Mouse (Mus musculus): ENCODE measurements around the gene Boll.
A peak's percentile ranks its signal among the peaks of the same experiment; 100 is the strongest.

Boll gene

GRCm38 (mm10) chr1:55239237-55239636, 124.0 kb downstream of the Boll start:
- no peak for DNase-seq (ENCODE audit: extremely low read depth, low read depth, low spot score)

GRCm38 (mm10) chr1:55238496-55238895, 124.8 kb downstream of the Boll start:
- DNase-seq (ENCODE audit: extremely low read depth, low read depth, low spot score) = no peak

DNA sequence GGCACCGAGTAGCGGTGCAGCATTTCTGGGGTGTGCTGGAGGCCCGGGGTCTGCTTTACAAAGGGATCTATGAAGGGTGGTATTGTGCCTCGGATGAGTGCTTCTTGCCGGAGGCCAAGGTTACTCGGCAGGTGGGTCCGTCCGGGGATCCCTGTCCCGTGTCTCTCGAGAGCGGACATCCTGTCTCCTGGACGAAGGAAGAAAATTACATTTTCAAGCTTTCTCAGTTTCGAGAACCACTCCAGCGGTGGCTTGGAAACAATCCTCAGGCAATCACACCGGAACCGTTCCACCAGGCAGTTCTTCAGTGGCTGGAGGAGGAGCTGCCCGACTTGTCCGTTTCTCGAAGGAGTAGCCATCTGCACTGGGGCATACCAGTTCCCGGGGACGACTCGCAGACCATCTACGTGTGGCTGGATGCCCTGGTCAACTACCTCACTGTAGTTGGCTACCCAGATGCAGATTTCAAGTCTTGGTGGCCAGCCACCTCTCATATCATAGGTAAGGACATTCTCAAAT, 125.6 kb downstream of the Boll start:
- DNase-seq (ENCODE audit: extremely low read depth, low read depth, low spot score) = no peak

GRCm38 (mm10) chr1:55236890-55237642, 126.2 kb downstream of the Boll start, which contains the start of gene Mars2:
Mars2 (plus strand) TSS chr1:55237177.
- DNase-seq (ENCODE audit: extremely low read depth, low read depth, low spot score) = peak; percentile 30

GRCm38 (mm10) chr1:55236487-55236886, 126.8 kb downstream of the Boll start:
- no peak for DNase-seq (ENCODE audit: extremely low read depth, low read depth, low spot score)

DNA sequence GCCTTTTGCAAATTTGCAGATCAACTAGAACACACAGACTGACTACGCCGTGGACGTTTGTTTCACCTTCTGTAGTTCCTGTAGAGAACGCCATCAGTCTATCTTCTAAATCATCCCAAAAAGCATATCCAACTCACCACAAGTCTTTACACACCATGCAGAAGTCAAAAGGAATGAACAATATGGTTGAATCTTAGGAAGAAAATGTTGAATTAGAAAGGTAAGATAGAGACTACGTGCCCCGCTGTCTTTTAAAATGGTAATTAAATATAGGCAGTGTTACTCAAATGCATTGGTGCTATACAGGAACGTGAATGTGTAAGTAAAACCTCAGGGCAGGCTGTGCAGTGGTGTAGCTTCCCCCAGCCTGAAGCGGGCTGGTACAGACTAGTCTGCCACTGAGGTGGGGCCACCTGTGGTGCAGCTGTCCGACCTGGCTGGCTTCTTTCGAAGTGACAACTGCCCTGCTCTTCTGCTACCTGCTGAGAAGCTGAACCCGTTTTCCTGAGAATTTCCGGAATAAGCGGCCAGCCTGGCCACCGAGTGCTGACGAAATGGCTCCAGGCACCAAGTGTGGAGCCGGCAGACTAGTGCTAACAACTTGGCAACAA, 128.3 kb downstream of the Boll start:
- no peak for DNase-seq (ENCODE audit: extremely low read depth, low read depth, low spot score)

GRCm38 (mm10) chr1:55228256-55228884, 134.9 kb downstream of the Boll start:
- no peak for DNase-seq (ENCODE audit: extremely low read depth, low read depth, low spot score)

DNA sequence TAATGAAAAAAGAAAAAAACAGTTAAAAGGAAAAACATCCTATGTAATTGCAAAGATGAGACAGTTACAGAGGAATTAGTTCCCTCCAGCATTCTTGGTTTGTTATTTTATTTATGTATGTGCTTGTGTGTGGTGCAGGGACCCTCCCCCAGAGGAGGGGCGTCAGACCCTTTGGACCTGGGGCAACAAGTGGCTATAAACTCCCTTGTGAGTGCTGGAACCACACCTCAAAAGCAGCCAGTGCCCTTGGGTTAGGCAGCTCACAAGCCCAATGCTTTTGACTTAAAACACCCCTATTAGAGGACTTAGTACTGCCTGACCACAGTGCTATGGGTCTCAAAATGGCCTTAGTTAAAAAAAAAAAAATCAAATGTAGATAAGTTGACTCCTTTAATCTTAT, 135.9 kb downstream of the Boll start:
- no peak for DNase-seq (ENCODE audit: extremely low read depth, low read depth, low spot score)

DNA sequence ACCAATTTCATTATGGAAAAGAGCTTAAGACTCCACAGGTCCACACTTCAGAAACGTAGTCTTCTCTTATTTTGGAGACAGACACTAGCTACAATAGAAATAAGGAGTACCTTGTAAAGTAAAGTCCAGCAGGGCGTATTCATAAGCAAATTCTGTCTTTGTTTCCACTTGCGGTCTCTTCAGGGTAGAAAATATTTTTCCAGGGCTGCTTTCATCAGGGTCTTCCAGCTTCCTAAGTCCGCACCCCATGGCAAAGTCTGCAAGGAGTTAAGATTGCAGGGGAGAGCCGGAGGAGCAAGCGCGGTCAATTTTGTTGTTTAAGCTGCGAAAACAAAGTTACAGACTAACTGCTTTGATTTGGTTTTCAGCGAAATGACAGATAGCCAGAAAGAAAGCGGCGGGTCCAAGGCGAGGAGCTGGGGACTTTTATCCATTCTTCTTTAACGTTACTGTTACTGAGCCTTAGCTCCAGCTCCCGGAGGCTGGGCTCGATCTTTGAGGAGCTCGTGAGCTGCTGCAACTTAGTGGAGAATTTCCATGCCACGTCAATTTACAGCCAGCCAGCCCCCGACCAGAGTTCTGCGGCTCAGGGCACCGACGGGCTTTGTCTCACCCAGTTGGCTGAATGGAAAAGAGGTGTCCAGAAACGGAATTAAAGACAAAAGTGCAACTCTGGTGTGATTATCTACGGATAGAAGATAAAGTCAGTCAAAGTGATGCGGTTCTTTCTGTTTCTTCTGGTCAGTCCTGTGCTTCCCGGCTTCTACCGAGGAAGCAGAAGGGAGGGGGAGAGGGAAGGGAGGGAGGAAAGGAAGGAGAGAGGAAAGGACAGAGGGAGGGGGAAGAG, 137.0 kb downstream of the Boll start, which contains the start of gene Rftn2:
Rftn2 (minus strand) TSS at position 772 of the 847 bp plus-strand sequence.
- no peak for DNase-seq (ENCODE audit: extremely low read depth, low read depth, low spot score)

DNA sequence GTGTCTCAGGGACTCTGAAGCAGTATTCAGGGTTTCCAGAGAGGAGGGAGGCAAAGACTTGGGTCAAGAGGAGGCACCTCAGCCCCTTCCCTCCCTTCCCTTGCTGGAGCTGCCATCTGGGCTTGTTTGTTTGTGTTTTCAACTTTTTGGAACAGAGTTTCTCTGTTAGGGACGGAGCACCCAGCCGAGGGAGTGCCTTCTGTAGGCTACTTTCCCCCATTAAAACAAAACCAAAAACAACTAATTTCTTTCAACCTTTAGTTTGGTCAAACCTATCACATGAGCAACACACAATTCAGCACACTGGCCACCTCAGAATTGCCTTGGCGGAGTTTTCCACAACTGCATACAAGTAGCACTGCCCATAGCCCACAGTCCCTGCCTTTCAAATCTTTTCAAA, 137.9 kb downstream of the Boll start:
- DNase-seq (ENCODE audit: extremely low read depth, low read depth, low spot score) = no peak

GRCm38 (mm10) chr1:55224111-55224510, 139.2 kb downstream of the Boll start:
- no peak for DNase-seq (ENCODE audit: extremely low read depth, low read depth, low spot score)

DNA sequence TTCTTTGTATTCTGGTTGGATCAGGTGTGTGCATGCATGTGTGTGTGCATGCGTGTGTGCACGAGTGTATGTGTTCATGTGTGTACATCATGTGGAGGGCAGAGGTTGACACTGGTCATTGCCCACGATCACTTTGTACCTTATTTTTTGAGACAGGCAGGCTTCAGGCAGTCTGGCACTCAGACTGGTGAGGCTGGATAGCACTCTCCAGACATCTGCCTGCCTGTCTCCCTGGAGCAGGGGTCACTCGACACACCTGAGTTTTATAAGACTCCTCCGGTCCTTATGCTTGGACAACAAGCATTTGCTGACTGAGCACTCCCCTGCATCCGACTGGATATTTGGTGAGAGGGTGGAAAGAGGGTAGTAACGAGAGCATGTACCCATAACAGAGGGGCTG, 140.2 kb downstream of the Boll start:
- no peak for DNase-seq (ENCODE audit: extremely low read depth, low read depth, low spot score)

DNA sequence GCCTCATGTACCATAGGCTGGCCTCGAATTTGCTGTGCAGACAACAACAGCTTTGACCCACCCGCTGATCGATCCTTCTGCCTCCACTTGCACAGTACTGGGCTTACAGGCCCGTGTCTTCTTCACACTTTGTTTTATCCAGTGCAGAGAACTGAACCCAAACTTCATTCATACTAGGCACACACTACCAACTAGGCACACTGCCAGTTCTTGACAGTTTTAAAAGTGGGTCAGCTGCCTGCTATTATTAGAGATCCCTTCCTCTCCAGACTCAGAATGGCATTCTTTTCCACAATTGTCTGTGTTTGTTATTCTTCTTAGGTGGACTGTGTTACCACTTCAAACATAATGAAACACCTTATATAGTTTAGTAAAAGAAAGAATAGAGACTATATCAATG, 141.9 kb downstream of the Boll start:
- no peak for DNase-seq (ENCODE audit: extremely low read depth, low read depth, low spot score)

DNA sequence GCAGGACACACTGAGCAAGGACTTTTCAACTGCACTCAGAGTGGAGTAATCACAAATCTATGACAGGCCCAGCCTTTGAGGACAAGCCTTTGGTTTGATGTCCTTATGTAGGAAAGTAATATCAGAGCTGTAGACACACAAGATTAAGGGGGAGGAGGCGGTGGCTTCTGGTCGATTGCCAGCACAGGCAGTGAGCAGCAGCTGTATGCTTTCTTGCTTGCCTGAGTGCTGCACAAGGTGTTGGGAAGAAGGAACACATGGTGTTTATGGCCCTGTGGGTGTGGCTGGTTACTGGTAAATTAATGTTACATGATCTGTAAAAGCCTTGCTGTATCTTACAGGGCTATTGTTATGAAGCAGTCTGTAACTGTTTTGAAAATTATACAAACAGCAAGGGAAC, 146.1 kb downstream of the Boll start:
- DNase-seq (ENCODE audit: extremely low read depth, low read depth, low spot score) = no peak

GRCm38 (mm10) chr1:55215185-55215813, 148.0 kb downstream of the Boll start:
- no peak for DNase-seq (ENCODE audit: extremely low read depth, low read depth, low spot score)

- DNase-seq (ENCODE audit: extremely low read depth, low read depth, low spot score) = no peak
Measured at GRCm38 (mm10) chr1:55213936-55214335, 149.3 kb downstream of the Boll start.

DNA sequence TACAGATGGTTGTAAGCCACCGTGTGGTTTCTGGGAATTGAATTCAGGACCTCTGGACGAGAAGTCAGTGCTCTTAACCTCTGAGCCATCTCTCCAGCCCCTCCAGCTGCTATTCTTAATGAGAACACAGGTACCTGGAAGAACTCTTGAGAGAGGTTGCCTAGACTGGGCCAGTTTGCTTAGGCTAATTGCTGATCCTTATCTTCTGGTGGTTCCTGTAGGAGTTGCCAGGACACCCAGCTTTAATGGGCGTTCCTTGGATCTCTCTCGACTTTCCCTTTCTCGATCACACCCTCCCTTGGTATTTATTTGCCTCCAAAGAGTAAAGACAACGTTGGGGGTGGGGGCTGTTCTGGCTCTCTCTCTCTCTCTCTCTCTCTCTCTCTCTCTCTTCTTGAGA, 149.8 kb downstream of the Boll start:
- peak; percentile 67 for DNase-seq (ENCODE audit: extremely low read depth, low read depth, low spot score)

GRCm38 (mm10) chr1:55212771-55213170, 150.5 kb downstream of the Boll start:
- no peak for DNase-seq (ENCODE audit: extremely low read depth, low read depth, low spot score)

DNA sequence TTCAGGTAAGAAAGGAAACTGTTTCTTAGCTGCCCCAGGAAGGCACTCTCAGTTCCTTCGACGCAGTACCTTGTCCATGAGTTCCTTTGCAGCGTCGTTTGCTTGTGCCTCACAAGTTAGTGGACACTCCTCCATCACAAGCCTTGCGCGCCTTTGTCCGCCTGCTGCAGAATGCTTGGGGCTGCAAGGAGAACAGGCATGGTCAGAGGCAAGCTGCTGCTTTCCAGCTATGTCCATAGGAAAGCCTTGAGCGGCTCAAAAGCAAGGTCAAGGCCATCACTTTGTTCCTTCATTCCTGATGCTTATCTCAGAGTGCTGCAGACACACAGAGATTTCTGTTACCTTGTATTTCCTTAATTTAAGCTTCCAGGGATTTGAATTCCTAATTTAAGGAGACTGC, 152.2 kb downstream of the Boll start:
- no peak for DNase-seq (ENCODE audit: extremely low read depth, low read depth, low spot score)

DNA sequence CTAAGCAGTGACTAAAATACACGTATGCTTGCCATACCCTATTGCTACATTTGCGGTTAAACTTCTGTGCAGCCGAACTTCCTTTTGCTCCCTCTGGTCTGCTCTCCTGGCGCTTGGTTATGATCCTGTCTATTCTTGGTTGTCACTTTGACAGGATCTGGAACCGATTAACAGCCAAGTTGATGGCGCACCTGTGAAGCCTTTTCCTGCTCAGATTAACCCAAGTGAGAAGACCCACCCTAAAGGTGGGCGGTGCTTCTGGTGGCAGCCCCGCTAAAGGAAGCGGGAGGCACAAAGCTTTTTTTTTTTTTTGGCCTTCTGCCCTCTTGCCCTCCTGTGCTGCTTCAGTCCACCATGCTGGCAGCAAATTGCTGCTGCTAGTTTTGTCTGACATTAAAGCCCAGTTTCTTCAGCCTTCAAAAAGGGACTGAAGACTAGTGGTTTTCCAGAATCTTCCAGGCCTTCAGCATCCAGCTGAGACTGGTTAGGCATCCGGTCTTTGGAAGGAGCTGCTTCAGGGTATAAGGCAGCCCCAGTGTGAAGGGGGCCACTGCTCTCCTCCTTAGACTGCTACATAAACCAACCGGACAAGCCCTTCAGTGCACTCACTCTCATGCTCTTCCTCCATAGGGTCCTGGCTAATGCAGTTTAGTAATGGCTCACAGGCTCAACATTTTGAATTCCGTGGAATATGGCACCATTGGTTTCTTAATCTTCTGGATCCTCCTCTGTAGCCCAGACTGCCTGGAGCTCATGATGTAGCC, 152.9 kb downstream of the Boll start:
- DNase-seq (ENCODE audit: extremely low read depth, low read depth, low spot score) = no peak

All from fat pad, adult 2 months (tissue).